Mouse (Mus musculus) megakaryocyte, embryonic 14.5 days (primary cell): ENCODE measurements around the gene Myrf.

Source experiments
- FLI1 ChIP-seq: IDR thresholded peaks from 2 replicates; pipeline ENCODE4 v1.6.1; 2012; ENCODE audit warnings: low read length, inconsistent platforms, mixed read lengths
- GATA1 ChIP-seq: IDR thresholded peaks from 3 replicates; pipeline ENCODE4 v1.6.1; 2012; ENCODE audit warnings: mixed read lengths, low read length, inconsistent platforms, borderline replicate concordance

DNA sequence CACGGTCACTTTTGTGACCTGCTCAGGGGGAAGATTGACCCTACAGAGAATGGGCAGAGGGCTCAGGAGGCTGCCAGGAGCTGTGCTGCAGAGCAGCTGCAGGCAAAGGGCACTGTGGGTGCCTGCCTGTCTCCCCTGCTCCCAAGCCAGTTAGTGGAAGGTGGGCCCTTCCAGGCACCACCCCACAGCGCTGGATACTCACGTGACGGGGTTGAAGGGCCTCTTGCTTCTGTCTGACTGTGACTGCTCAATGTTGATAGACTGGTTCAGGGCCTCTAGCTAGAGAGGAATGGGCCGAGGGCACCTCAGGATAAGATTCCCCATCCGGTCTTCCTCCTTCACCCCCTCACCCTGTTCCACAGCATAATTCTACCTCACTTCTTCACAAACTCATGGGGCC is 21.0 kb downstream of the Myrf start:
- no peak for TF ChIP-seq GATA1
- no peak for TF ChIP-seq FLI1
